Mouse (Mus musculus) C2C12 (cell line): ENCODE measurements around the gene Mbd4. TPM values are rescaled to one million over a fixed set of nuclear protein-coding genes. Genes with fewer than 3 reads are reported as not detected.

ENCODE experiments used
- H3K27me3 ChIP-seq: one replicate; pipeline ENCODE4 v1.6.1; 2011; ENCODE audit not compliant: control insufficient read depth, insufficient read depth, insufficient read length
- H3K36me3 ChIP-seq: one replicate; pipeline ENCODE4 v1.6.1; 2011; ENCODE audit not compliant: control insufficient read depth, insufficient read depth
- H3K4me3 ChIP-seq: one replicate; pipeline ENCODE4 v1.5.1; 2011; ENCODE audit warnings: mild to moderate bottlenecking, control low read depth; ENCODE audit not compliant: poor library complexity, insufficient read depth, severe bottlenecking
- H3K79me2 ChIP-seq: one replicate; pipeline ENCODE4 v1.6.1; 2011; ENCODE audit not compliant: control insufficient read depth, insufficient read depth
- H3K79me3 ChIP-seq: one replicate; pipeline ENCODE4 v1.6.1; 2011; ENCODE audit warnings: low read depth, control low read depth
- H3ac ChIP-seq: one replicate; pipeline ENCODE3; 2011; ENCODE audit warnings: low read depth; ENCODE audit not compliant: control insufficient read depth, insufficient read length
- CEBPB ChIP-seq: IDR thresholded peaks from one replicate; pipeline ENCODE4 v1.6.1; 2011; ENCODE audit warnings: low read depth, mild to moderate bottlenecking, control low read depth, moderate library complexity
- CTCF ChIP-seq: IDR thresholded peaks from one replicate; pipeline ENCODE4 v1.5.1; 2011; ENCODE audit not compliant: control insufficient read depth, insufficient read depth, insufficient read length
- FOSL1 ChIP-seq: IDR thresholded peaks from one replicate; pipeline ENCODE4 v1.8.0; 2011; ENCODE audit warnings: mild to moderate bottlenecking, low read length; ENCODE audit not compliant: poor library complexity, insufficient read depth, severe bottlenecking
- MAX ChIP-seq: IDR thresholded peaks from one replicate; pipeline ENCODE4 v1.6.1; 2011; ENCODE audit warnings: mild to moderate bottlenecking, control low read depth
- MYOD1 ChIP-seq: IDR thresholded peaks from one replicate; pipeline ENCODE4 v1.6.1; 2011; ENCODE audit warnings: low read depth; ENCODE audit not compliant: control insufficient read depth, insufficient read length
- MYOG ChIP-seq: IDR thresholded peaks from one replicate; pipeline ENCODE4 v1.6.1; 2011; ENCODE audit not compliant: control insufficient read depth, insufficient read length; ENCODE audit errors: extremely low read depth
- USF1 ChIP-seq: IDR thresholded peaks from one replicate; pipeline ENCODE4 v1.6.1; 2011; ENCODE audit warnings: low read depth, mild to moderate bottlenecking, control low read depth, moderate library complexity
- polyA plus RNA-seq: library from polyadenylated mRNA; unstranded; fragments of >200 nt; fragmentation: generic; extraction: Trizol; gene quantifications from one replicate; pipeline ENCODE4 v1.2.1, GENCODE M21; 2012; ENCODE audit warnings: missing spikeins

Mbd4 gene
- polyA plus RNA-seq, 1 experiment: 1.4 TPM

GRCm38 (mm10) chr6:115859258-115859657 lies 6.1 kb upstream of the Mbd4 start:
- Histone ChIP-seq H3K27me3 (no peaks in the 10 kb centered on the region), H3K4me3 (no peak overlapping the region), H3K79me2 (no peaks in the 10 kb centered on the region), H3ac (no peak overlapping the region), H3K36me3 (peaks cover 7% of the 10 kb centered on the region), H3K79me3 (no peaks in the 10 kb centered on the region)
- no peak for TF ChIP-seq MYOG
- TF ChIP-seq MAX: no peak
- no peak for TF ChIP-seq CEBPB
- TF ChIP-seq MYOD1: no peak
- TF ChIP-seq CTCF: no peak
- TF ChIP-seq FOSL1: no peak
- no peak for TF ChIP-seq USF1

- Histone ChIP-seq H3K79me3 (no peaks in the 10 kb centered on the region), H3K36me3 (no peaks in the 10 kb centered on the region), H3K4me3 (no peak overlapping the region), H3K79me2 (peaks cover 10% of the 10 kb centered on the region), H3K27me3 (no peaks in the 10 kb centered on the region), H3ac (no peak overlapping the region)
- TF ChIP-seq MYOG (no peak), CEBPB (no peak), USF1 (no peak), MYOD1 (no peak), CTCF (no peak), FOSL1 (no peak), MAX (no peak)
Measured at GRCm38 (mm10) chr6:115856361-115856745, 3.2 kb upstream of the Mbd4 start.

GRCm38 (mm10) chr6:115855733-115856360 lies 2.7 kb upstream of the Mbd4 start:
- Histone ChIP-seq H3ac (no peak overlapping the region), H3K79me2 (peaks cover 12% of the 10 kb centered on the region), H3K36me3 (no peaks in the 10 kb centered on the region), H3K4me3 (no peak overlapping the region), H3K27me3 (no peaks in the 10 kb centered on the region), H3K79me3 (no peaks in the 10 kb centered on the region)
- no peak for TF ChIP-seq CTCF
- no peak for TF ChIP-seq MYOG
- TF ChIP-seq FOSL1: no peak

- no peaks in the 10 kb centered on the region for H3K79me3 ChIP-seq
- H3K4me3 ChIP-seq: no peak overlapping the region
Measured at GRCm38 (mm10) chr6:115854432-115854831, 1.3 kb upstream of the Mbd4 start.

GRCm38 (mm10) chr6:115853985-115854384 lies 814 bp upstream of the Mbd4 start:
- H3K27me3 ChIP-seq: no peaks in the 10 kb centered on the region
- peaks cover 12% of the 10 kb centered on the region for H3K79me2 ChIP-seq
- no peak for TF ChIP-seq FOSL1
- peak overlapping the region; percentile 63 for H3K4me3 ChIP-seq
- no peak overlapping the region for H3ac ChIP-seq
- no peaks in the 10 kb centered on the region for H3K79me3 ChIP-seq
- peaks cover 3% of the 10 kb centered on the region for H3K36me3 ChIP-seq

More at GRCm38 (mm10) chr6:115854432-115854831, 1.3 kb upstream of the Mbd4 start:
- no peaks in the 10 kb centered on the region for H3K36me3 ChIP-seq
- H3K27me3 ChIP-seq: no peaks in the 10 kb centered on the region
- H3K79me2 ChIP-seq: peaks cover 12% of the 10 kb centered on the region
- TF ChIP-seq MAX: no peak
- no peak for TF ChIP-seq CEBPB
- TF ChIP-seq MYOG: no peak
- TF ChIP-seq MYOD1: no peak
- no peak for TF ChIP-seq CTCF
- no peak for TF ChIP-seq USF1
- H3ac ChIP-seq: no peak overlapping the region

GRCm38 (mm10) chr6:115852446-115853090 lies 603 bp downstream of the Mbd4 start:
- Histone ChIP-seq H3K79me3 (no peaks in the 10 kb centered on the region), H3K36me3 (peaks cover 10% of the 10 kb centered on the region), H3K79me2 (peaks cover 12% of the 10 kb centered on the region), H3K27me3 (no peaks in the 10 kb centered on the region), H3ac (peak overlapping the region; percentile 61), H3K4me3 (peak overlapping the region; percentile 49)
- no peak for TF ChIP-seq MYOG
- TF ChIP-seq CTCF: no peak
- no peak for TF ChIP-seq CEBPB
- no peak for TF ChIP-seq MYOD1
- no peak for TF ChIP-seq MAX
- TF ChIP-seq FOSL1: no peak
- TF ChIP-seq USF1: no peak
